ENCODE assay signal across 9 mouse cellular contexts in the genomic region with DNA sequence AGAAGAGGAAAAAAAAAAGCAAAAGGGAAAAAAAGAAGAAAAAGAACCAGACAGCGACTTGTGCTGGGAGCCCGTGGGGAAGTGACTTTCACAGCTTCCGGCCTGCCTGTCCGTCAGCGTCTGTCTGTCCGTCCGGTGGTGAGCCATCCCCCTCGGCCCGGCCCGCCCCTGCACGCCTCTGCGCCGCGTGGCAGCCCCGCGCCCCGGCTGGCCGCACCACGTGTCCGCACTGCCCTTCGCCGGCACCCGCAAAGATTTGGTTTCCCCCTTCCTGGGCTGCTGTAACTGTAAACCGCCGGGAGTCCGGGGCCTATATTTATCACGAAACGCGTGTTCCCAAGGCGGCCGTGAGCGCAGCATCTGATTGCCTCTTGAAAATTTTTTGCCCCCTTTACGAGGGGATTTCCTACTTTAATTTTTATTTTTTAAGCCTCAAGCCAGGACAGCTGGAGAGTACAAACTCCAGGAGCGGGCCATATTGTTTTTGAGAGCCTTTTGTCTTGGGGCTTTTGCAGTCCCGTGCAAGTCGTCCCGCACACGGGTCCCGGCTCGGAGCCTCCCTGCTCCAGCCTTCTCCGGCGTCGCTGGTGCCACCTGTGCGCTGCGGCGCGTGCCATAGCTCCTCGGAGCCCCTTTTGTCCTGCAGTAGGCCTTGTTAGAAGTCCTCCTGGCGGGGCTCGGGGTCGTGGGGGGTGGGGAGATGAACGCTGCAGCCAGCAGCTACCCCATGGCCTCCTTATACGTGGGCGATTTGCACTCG. TPM values are rescaled to one million over a fixed set of nuclear protein-coding genes. Genes with fewer than 3 reads are reported as not detected.
DNase-seq lines count a peak whose midpoint lies in the region; ATAC-seq and TF ChIP-seq lines count a peak whose summit lies in the region.
"Not testable (repeated sequence)": the region's sequence is repeated elsewhere in the genome, so short reads cannot be mapped to it uniquely, and the experiment has no call there.
"Had no signal": no experiment of that assay in that cellular context is flagged by ENCODE, and none has a peak within 500 bp of the region (broad histone marks: within the 10 kb centered on the region; RNA-seq: fewer than 3 reads in every experiment).

No protein-coding gene starts in this region.

- peak overlapping the region; percentile 56 for H3K9ac ChIP-seq in lung, embryonic 15.5 days

- H3K4me2 ChIP-seq in lung, embryonic 15.5 days, result peak overlapping the region; percentile 85

- peak overlapping the region; percentile 84 for H3K27ac ChIP-seq in hindbrain, embryonic 10.5 days
- H3K27ac ChIP-seq in lung, embryonic 15.5 days, result peak overlapping the region; percentile 61
- not testable (repeated sequence) for H3K27ac ChIP-seq in testis, adult 2 months (ENCODE audit: control insufficient read depth, insufficient read depth, low read depth, low read length)

- H3K9me3 ChIP-seq in hindbrain, embryonic 10.5 days; lung, embryonic 15.5 days: not testable (repeated sequence)

- not testable (repeated sequence) for H3K27me3 ChIP-seq in hindbrain, embryonic 10.5 days (ENCODE audit: insufficient read depth, poor library complexity, severe bottlenecking); lung, embryonic 15.5 days; testis, adult 2 months (ENCODE audit: control insufficient read depth, insufficient read depth, low read length)

- peaks cover 42% of the 10 kb centered on the region for H3K36me3 ChIP-seq in hindbrain, embryonic 10.5 days
- H3K36me3 ChIP-seq in lung, embryonic 15.5 days, result peaks cover 15% of the 10 kb centered on the region
- H3K36me3 ChIP-seq in testis, adult 2 months (ENCODE audit: control insufficient read depth, insufficient read depth, low read length), result not testable (repeated sequence)

- peaks cover 25% of the 10 kb centered on the region for H3K4me1 ChIP-seq in hindbrain, embryonic 10.5 days (replicated peaks)
- H3K4me1 ChIP-seq in lung, embryonic 15.5 days, result peaks cover 24% of the 10 kb centered on the region
- not testable (repeated sequence) for H3K4me1 ChIP-seq in testis, adult 2 months (ENCODE audit: control insufficient read depth, insufficient read depth, low read length)

- peak overlapping the region; percentile 72 for H3K4me3 ChIP-seq in hindbrain, embryonic 10.5 days
- peak overlapping the region; percentile 54 for H3K4me3 ChIP-seq in lung, embryonic 15.5 days
- H3K4me3 ChIP-seq in testis, adult 2 months (ENCODE audit: control insufficient read depth, low read depth, low read length), result peak overlapping the region; percentile 62

- peak; percentile 60 for DNase-seq in Muller cell, postnatal 12 days (ENCODE audit: inconsistent ontology term)
- DNase-seq in cerebellum, postnatal 14 days, result peak; percentile 27 to 42
- DNase-seq in gastrocnemius, adult 18-20 months (ENCODE audit: low spot score), result peak; percentile 60
- peak; percentile 32 for DNase-seq in hindbrain, embryonic 10.5 days (ENCODE audit: low spot score)
- peak; percentile 48 to 68 for DNase-seq in kidney, postnatal 4 days
- peak; percentile 48 for DNase-seq in neural tube, embryonic 10.5 days (ENCODE audit: extremely low spot score, low spot score)

- not testable (repeated sequence) for TF ChIP-seq CTCF in testis, adult 2 months (IDR thresholded peaks at IDR 0.05; ENCODE audit: control insufficient read depth, insufficient read depth, insufficient replicate concordance, low read depth, low read length)

- not testable (repeated sequence) for TF ChIP-seq POLR2A in testis, adult 2 months (IDR thresholded peaks at IDR 0.05; ENCODE audit: control insufficient read depth, low read depth, low read length)

- WGBS in hindbrain, embryonic 10.5 days, result under 1% methylated on average over 52 of the region's 55 CpGs
- WGBS in lung, embryonic 15.5 days, result under 1% methylated on average over 51 of the region's 55 CpGs

- peak; percentile 73 for ATAC-seq in lung, embryonic 15.5 days (ENCODE audit: borderline replicate concordance, extremely low read depth, low FRiP score, low TSS enrichment)

RNA-seq across cellular contexts. Expression of gene Pabpc4, which starts 20.9 kb away (rescaled TPM):
- total RNA-seq in gastrocnemius, adult 18-20 months (2021), result 100 to 1,000 TPM; 307 to 316 TPM
- polyA plus RNA-seq in hindbrain, embryonic 10.5 days (2016; fragmentation: Nextera tagmentation; extraction: Ambion mirVana), result 36.2 and 51.2 TPM in 2 replicates
- polyA plus RNA-seq in lung, embryonic 15.5 days (2015; fragmentation: Nextera tagmentation; extraction: Ambion mirVana), result 32.8 and 37.2 TPM in 2 replicates
- polyA plus RNA-seq in testis, adult 2 months (2012; rRNA removed), result 7.4 and 7.8 TPM in 2 replicates

RNA-seq across cellular contexts. Expression of gene Oxct2a, which starts 40.3 kb away (rescaled TPM):
- under 1 TPM in 1 of 2 experiments, not detected in 1; 0.25 TPM for total RNA-seq in gastrocnemius, adult 18-20 months (2021)
- not detected in 2 replicates for polyA plus RNA-seq in hindbrain, embryonic 10.5 days (2016; fragmentation: Nextera tagmentation; extraction: Ambion mirVana)
- polyA plus RNA-seq in lung, embryonic 15.5 days (2015; fragmentation: Nextera tagmentation; extraction: Ambion mirVana), result not detected in 2 replicates
- 213 and 260 TPM in 2 replicates for polyA plus RNA-seq in testis, adult 2 months (2012; rRNA removed)
- total RNA-seq: layer of hippocampus, postnatal 25 days had no signal

RNA-seq across cellular contexts. Expression of gene Heyl, which starts 49.7 kb away (rescaled TPM):
- 1 to 10 TPM; 2.8 to 5.2 TPM for total RNA-seq in gastrocnemius, adult 18-20 months (2021)
- polyA plus RNA-seq in hindbrain, embryonic 10.5 days (2016; fragmentation: Nextera tagmentation; extraction: Ambion mirVana), result 11.5 and 21.7 TPM in 2 replicates
- polyA plus RNA-seq in lung, embryonic 15.5 days (2015; fragmentation: Nextera tagmentation; extraction: Ambion mirVana), result 30.0 TPM in 2 replicates
- 0.76 and 0.88 TPM in 2 replicates for polyA plus RNA-seq in testis, adult 2 months (2012; rRNA removed)

RNA-seq across cellular contexts. Expression of gene Bmp8a, which starts 60.0 kb away (rescaled TPM):
- under 1 TPM; 0.50 to 0.78 TPM for total RNA-seq in gastrocnemius, adult 18-20 months (2021)
- polyA plus RNA-seq in hindbrain, embryonic 10.5 days (2016; fragmentation: Nextera tagmentation; extraction: Ambion mirVana), result 0.08 and 0.19 TPM in 2 replicates
- polyA plus RNA-seq in lung, embryonic 15.5 days (2015; fragmentation: Nextera tagmentation; extraction: Ambion mirVana), result 0.33 and 0.46 TPM in 2 replicates
- 3.7 and 4.2 TPM in 2 replicates for polyA plus RNA-seq in testis, adult 2 months (2012; rRNA removed)

Comparison
In these comparisons a context has a peak if more than half of its experiments do, and no peak if none do; other contexts are left out.
1. RNA of gene Oxct2a, which starts 40.3 kb away (polyA plus RNA-seq): 213 to 260 TPM in testis, adult 2 months; not detected in hindbrain, embryonic 10.5 days and not detected in lung, embryonic 15.5 days; every median in the first group is over 100 times any median in the second.
2. Peak in every context shown above with its lines, with median percentiles within 50 percentile points of each other: DNase-seq and H3K4me3 ChIP-seq.